Mouse (Mus musculus) intestine, postnatal 0 days (tissue): ENCODE measurements around the gene Gm49661. TPM values are rescaled to one million over a fixed set of nuclear protein-coding genes. Genes with fewer than 3 reads are reported as not detected.

Experiments used
- ATAC-seq: fragments of 200-750 bp; cut with Nextera tagmentation; 2 replicates; pipeline ENCODE4 v1.8.0; 2017; ENCODE audit warnings: mild to moderate bottlenecking, moderate TSS enrichment, moderate library complexity
- H3K27ac ChIP-seq: fragments of 300-500 bp; sonication (generic); 2 replicates; pipeline ENCODE4 v1.5.1; 2014; ENCODE audit warnings: mild to moderate bottlenecking, low read depth, low read length, moderate library complexity
- H3K27me3 ChIP-seq: fragments of 300-500 bp; sonication (generic); replicated peaks from 2 replicates; pipeline ENCODE4 v1.6.1; 2014; ENCODE audit warnings: low read length, mixed read lengths; ENCODE audit not compliant: control insufficient read depth, insufficient read depth
- H3K36me3 ChIP-seq: fragments of 300-500 bp; sonication (generic); 2 replicates; pipeline ENCODE4 v1.6.1; 2014; ENCODE audit warnings: mild to moderate bottlenecking, moderate library complexity; ENCODE audit not compliant: control insufficient read depth, insufficient read depth
- H3K4me1 ChIP-seq: fragments of 300-500 bp; sonication (generic); replicated peaks from 2 replicates; pipeline ENCODE4 v1.6.1; 2014; ENCODE audit warnings: antibody characterized with exemption, low read length, mixed read lengths; ENCODE audit not compliant: control insufficient read depth, insufficient read depth
- H3K4me2 ChIP-seq: fragments of 300-500 bp; sonication (generic); replicated peaks from 2 replicates; pipeline ENCODE4 v1.6.1; 2014; ENCODE audit warnings: low read depth, mild to moderate bottlenecking, moderate library complexity
- H3K4me3 ChIP-seq: fragments of 300-500 bp; sonication (generic); 2 replicates; pipeline ENCODE4 v1.5.1; 2014; ENCODE audit warnings: low read depth, low read length
- H3K9ac ChIP-seq: fragments of 300-500 bp; sonication (generic); 2 replicates; pipeline ENCODE4 v1.6.1; 2014; ENCODE audit warnings: mild to moderate bottlenecking, low read depth, low read length
- H3K9me3 ChIP-seq: fragments of 300-500 bp; sonication (generic); 2 replicates; pipeline ENCODE4 v1.6.1; 2016; ENCODE audit warnings: mixed run types; ENCODE audit not compliant: control insufficient read depth
- CTCF ChIP-seq: sonication (generic); IDR thresholded peaks from 2 replicates; pipeline ENCODE4 v1.5.1; 2016; ENCODE audit warnings: low read depth, mild to moderate bottlenecking, control low read depth, antibody characterized with exemption, moderate library complexity
- WGBS: fragments of 180-500 bp; shearing (Covaris S2); extraction: QIAGEN DNeasy Blood & Tissue Kit; methylation state at CpG from one replicate; pipeline ENCODE4 v1.1.7; 2014; 5-methylcytosine and 5-hydroxymethylcytosine counted together
- polyA plus RNA-seq: library from polyadenylated mRNA; unstranded; fragments of >200 nt; fragmentation: Nextera tagmentation; extraction: Ambion mirVana; gene quantifications from 2 replicates; pipeline ENCODE4 v1.2.1, GENCODE M21; 2015

Gm49661 gene
- polyA plus RNA-seq = 1.3 and 2.1 TPM in 2 replicates

DNA sequence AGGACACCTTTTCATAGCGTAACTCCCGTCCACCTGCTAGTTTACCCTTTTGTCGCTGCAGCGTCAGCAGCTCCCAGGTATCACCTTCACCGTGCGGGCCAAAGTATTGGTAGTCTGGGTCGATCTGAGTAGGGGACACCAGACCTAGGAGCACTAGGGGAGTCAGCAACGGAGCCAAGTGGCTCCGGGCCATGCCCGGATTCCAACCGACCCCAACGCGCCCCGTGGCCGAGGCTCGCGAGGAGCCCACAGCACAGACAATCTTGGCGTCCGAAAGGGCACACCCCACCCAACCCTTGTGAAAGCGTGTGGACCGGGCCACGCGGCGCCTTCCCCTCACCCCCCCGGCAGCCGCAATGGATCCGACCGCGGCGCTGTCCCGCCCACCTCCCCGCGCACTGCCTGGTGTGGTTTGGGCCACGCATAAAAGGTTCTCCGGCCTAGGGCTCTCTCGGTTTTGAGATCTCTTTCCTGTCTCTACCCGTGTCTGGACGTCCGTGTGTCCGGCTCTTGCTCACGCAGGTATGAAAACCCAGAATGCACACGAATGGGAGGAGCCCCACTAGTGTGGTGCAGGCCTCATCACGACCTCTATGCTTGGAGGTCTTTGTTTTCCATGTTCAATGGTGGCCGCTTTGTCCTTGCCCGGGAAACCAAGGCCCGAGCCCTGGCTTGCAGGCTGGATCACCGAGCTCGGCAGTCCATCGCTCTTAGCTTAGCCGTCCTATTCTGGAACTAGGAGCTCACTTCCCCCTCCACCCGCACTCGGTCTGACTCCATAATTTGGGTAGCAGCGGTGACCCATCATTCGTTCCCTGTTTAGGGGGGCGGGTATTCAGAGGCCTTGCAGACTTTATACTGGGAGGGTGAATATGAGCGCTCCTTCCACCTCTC is at the start of gene Gm49661, which contains the start of the genes Prdx2 and Rnaseh2a:
Gene Gm49661 (minus strand): TSS at position 193 of the 894 bp plus-strand sequence.
Gene Prdx2 (plus strand): TSS at position 347 of the 894 bp plus-strand sequence.
Gene Rnaseh2a (minus strand): TSS at position 527 of the 894 bp plus-strand sequence.
- Histone ChIP-seq H3K4me2 (peak within 1 kb of the TSS; percentile 74), H3K36me3 (peaks cover 27% of the 10 kb centered on the region), H3K9ac (peak within 1 kb of the TSS; percentile 81), H3K27me3 (no peaks in the 10 kb centered on the region), H3K27ac (peak within 1 kb of the TSS; percentile 87), H3K9me3 (no peaks in the 10 kb centered on the region), H3K4me3 (peak within 1 kb of the TSS; percentile 64), H3K4me1 (peaks cover 6% of the 10 kb centered on the region; the same call in 1 of the 2 replicates)
- under 1% methylated on average over 54 of the region's 56 CpGs for WGBS
- peak; percentile 66 for ATAC-seq
- TF ChIP-seq CTCF = 0 out of 2 replicates have a peak, but pooled peaks have one; percentile 5

DNA sequence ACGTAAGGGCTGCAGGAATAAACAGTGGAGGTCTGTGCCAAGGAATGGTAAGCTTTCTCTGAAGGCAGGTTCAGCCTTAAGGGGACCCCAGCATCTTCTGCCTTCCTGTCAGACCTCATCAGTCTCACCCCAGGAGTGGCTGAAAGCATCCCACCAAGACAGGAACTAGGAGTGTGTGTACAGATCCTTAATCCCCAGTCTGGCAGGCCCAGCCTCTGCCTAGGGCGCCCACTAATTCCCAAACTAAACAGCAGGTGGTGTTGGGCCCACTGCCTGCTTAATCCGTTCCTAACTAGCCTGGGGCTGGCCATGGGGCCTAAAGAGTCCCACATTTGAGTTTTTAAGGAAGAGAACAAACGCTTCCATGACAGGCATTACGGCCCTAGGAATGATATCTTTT is 48.0 kb upstream of the Gm49661 start:
- Histone ChIP-seq H3K4me3 (no peak overlapping the region), H3K27me3 (peaks cover 9% of the 10 kb centered on the region), H3K36me3 (peaks cover 37% of the 10 kb centered on the region), H3K4me2 (no peak overlapping the region), H3K27ac (no peak overlapping the region), H3K4me1 (no peaks in the 10 kb centered on the region), H3K9ac (no peak overlapping the region), H3K9me3 (no peaks in the 10 kb centered on the region)
- ATAC-seq = no peak
- WGBS = 54% methylated on average over 5 of the region's 5 CpGs
- TF ChIP-seq CTCF = no peak

DNA sequence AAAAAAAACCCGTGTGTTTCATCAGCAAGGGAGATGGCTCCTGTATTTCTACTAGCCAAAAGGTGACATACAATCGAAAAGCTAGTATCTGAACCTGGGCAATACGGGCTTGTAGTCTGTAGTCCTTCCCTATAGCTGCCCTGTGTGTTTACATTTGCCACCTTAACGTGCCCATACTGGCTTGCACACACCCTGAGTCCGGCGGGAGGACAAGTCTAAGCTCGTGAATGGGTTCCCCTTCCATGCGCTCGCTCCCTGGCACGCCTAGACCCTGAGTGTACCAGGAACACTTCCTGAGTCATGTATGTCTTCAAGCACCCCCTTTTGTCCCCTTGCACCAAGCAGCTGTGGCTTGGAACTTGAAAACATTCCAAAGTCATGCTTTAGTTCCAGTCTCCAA is 47.5 kb upstream of the Gm49661 start:
- ATAC-seq = no peak
- Histone ChIP-seq H3K4me3 (no peak overlapping the region), H3K9me3 (no peaks in the 10 kb centered on the region), H3K9ac (no peak overlapping the region), H3K27me3 (peaks cover 11% of the 10 kb centered on the region), H3K4me1 (no peaks in the 10 kb centered on the region), H3K36me3 (peaks cover 34% of the 10 kb centered on the region), H3K27ac (no peak overlapping the region), H3K4me2 (no peak overlapping the region)
- TF ChIP-seq CTCF = no peak
- WGBS = 57% methylated on average over 10 of the region's 10 CpGs

DNA sequence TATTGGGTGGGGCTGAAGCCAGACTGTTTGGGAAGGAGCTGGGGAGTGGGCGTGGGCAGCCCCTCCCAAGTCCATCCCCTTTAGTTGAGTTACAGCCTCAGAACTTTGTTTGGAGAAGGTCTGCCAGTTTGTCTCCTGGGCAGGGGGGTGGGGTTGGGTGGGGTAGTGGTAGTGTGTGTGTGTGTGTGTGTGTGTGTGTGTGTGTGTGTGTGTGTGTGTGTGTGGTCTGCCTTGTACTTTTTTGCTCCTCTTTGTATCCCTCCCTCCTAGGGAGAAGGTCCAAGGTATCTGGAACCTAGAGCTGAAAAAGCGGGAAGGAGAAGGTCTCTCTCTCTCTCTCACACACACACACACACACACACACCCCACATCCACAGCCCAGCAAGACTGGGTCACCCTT is 45.2 kb upstream of the Gm49661 start, which contains the start of gene Best2:
Gene Best2 (minus strand): TSS at position 101 of the 400 bp plus-strand sequence.
- Histone ChIP-seq H3K4me3 (peak within 1 kb of the TSS; percentile 26), H3K9ac (no peak within 1 kb of the TSS), H3K4me2 (peak within 1 kb of the TSS; percentile 65), H3K27ac (no peak within 1 kb of the TSS), H3K4me1 (no peaks in the 10 kb centered on the region), H3K9me3 (no peaks in the 10 kb centered on the region), H3K36me3 (peaks cover 20% of the 10 kb centered on the region), H3K27me3 (peaks cover 25% of the 10 kb centered on the region)
- no peak for ATAC-seq
- 46% methylated on average over 2 of the region's 2 CpGs for WGBS
- no peak for TF ChIP-seq CTCF

DNA sequence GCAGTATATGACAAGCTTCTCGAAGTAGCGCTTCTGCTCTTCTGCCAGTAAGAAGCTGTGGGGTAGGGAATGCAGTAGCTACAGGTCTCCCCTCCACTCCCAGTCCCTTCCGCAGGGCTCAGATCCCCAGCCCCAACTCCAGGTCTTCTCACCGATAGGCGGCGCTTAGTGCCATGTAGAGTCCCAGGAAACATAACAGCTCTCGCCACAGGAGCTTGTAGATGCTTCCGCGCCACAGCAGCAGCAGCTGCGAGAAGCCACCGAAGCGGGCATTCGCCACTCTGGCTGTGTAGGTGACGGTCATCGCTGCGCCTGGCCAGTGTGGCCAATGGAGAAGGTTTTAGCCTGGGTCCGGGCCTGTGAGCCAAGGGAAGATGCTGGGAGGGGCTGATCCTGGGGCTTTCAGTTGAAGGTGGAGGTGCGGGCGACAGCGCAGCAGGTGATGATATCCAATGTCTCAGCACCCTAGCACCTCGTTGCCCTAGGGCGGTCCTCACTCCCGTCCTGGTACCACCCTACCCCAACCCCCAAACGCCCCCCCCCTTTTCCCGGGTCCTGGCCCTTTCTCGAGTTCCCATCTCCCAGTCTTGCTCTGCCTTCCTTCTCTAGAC is 44.1 kb upstream of the Gm49661 start:
- H3K9me3 ChIP-seq = no peaks in the 10 kb centered on the region
- no peak overlapping the region for H3K27ac ChIP-seq
- peak; percentile 84 for TF ChIP-seq CTCF
- H3K9ac ChIP-seq = no peak overlapping the region
- peaks cover 32% of the 10 kb centered on the region for H3K27me3 ChIP-seq
- H3K4me2 ChIP-seq = peak overlapping the region; percentile 65
- ATAC-seq = peak; percentile 60
- peaks cover 9% of the 10 kb centered on the region for H3K36me3 ChIP-seq
- H3K4me3 ChIP-seq = peak overlapping the region; percentile 26
- no peaks in the 10 kb centered on the region for H3K4me1 ChIP-seq
- 5% methylated on average over 25 of the region's 26 CpGs for WGBS

DNA sequence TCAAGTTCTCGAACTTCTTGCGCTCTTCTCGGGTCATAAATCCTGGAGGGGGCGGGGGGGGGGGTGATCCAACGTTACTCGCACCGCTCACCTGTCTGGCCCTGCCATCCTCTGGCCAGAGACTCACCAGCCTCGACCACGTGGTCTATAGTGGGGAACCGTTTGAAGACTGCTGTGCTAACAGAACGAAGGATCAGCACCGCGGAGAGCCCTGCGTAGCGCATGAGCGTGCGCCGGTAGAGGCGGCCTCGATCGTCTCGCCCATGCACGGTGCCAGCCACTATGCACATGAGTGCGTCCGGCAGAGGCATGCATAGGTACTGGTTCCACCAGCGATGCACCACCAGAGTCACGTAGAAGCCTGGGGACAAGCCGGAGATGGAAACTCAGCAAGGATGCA is 42.0 kb upstream of the Gm49661 start:
- 0 out of 2 replicates have a peak, but pooled peaks have one; percentile 28 for ATAC-seq
- Histone ChIP-seq H3K9ac (no peak overlapping the region), H3K4me2 (no peak overlapping the region), H3K4me1 (no peaks in the 10 kb centered on the region), H3K4me3 (no peak overlapping the region), H3K27me3 (peaks cover 36% of the 10 kb centered on the region), H3K36me3 (no peaks in the 10 kb centered on the region), H3K27ac (no peak overlapping the region), H3K9me3 (no peaks in the 10 kb centered on the region)
- WGBS = 8% methylated on average over 28 of the region's 28 CpGs
- no peak for TF ChIP-seq CTCF
